Mouse (Mus musculus) T-cell, adult 2 months (primary cell): Measurements from ENCODE around the gene Atp13a2.

ENCODE experiments used
- DNase-seq: peaks from one replicate; pipeline ENCODE4 v3.0.0; 2022; ENCODE audit warnings: low spot score

The Atp13a2 gene

GRCm38 (mm10) chr4:140962207-140962909, 24.3 kb upstream of the Atp13a2 start:
- no peak for DNase-seq

- DNase-seq: no peak
Observed at GRCm38 (mm10) chr4:140962950-140963349, 23.7 kb upstream of the Atp13a2 start.

DNA sequence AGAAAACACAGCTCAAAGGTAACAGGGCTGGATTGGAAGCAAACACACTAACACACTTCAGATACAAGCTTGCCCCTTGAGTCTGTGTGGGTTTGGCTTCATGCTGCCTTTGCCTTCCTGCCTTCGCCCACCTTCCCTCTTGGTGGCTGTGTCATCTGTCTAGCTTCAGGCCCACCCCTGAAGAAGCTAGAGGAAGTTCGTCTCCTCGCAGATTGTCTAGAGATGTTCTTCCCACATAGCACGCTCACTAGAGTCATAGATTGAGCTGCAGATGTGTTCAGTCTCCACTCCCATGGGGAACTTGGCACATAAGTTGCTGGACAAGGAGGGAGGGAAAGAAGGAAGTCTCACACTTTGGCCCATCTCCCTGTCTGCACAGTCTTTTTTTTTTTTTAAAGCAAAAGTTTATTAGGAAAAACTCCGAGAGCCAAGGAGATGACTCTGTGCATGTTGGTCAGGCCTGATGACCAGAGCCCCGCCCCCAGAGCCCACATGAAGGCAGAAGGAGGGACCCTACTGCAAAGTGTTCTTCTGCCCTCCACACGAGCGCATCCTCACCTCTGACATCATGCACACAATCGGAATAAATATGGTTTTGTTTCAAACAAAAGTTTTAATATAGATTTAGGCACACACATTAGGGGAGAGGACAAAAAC, 22.6 kb upstream of the Atp13a2 start:
- no peak for DNase-seq

GRCm38 (mm10) chr4:140964620-140965019, 22.1 kb upstream of the Atp13a2 start:
- peak; percentile 70 for DNase-seq

DNA sequence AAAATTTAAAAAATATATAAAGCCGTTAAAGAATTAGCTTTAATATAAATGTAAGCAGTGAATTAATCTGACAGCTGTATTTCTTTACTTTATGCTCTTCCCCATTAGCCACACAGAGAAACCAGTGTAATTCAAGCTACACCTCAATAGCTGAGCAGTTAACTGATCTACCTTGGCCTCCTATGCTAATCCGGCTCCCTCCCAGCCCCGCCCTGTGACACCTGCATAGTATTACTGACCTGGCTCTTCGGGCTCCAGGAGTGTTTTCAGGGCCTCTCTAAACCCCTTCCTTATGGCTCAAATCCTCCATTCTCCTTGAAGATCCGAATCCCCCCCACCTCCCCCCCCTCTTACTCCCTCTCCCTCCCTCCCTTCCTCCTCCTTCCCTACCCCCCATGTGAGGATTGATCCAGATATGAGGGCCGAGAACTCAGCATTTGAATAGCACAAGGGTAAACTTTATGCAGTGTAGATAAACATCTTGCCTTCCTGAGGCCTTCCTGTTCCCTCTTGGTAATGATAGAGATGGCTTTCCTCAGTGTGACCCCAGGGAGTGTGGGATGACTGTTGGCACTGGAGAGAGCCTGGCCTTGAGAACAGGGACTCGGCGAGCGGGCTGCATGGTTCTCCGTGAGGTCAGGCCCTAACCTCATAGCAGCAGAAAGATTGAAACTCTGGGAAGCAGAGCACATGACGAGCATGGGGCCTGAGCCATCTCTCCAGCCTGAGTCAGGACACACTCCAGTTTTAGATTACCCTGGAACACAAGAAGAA, 19.1 kb upstream of the Atp13a2 start:
- DNase-seq: no peak

GRCm38 (mm10) chr4:140971691-140972090, 15.0 kb upstream of the Atp13a2 start:
- DNase-seq: no peak

DNA sequence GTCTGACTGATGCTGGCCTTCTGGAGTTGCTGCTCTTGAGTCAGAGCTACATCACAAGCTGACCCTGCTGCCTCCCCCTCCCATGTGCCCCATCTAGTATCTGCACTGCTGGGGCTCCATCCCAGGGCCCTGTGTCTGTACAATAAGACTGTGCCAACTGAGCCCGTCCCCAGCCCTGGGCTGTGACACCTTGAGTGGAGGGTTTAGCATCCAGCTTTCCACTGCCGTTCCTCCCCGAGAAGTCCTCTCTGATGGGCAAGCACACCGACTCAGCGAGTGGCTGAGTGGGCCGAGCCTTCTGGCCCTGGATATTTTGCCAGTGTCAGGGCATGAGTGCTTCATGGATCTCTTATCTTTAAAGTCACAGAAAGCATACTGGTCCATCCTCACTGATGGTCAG, 12.3 kb upstream of the Atp13a2 start:
- no peak for DNase-seq

- DNase-seq: no peak
Observed at GRCm38 (mm10) chr4:140975356-140975755, 11.3 kb upstream of the Atp13a2 start.

GRCm38 (mm10) chr4:140977278-140977677, 9.4 kb upstream of the Atp13a2 start:
- DNase-seq: no peak

DNA sequence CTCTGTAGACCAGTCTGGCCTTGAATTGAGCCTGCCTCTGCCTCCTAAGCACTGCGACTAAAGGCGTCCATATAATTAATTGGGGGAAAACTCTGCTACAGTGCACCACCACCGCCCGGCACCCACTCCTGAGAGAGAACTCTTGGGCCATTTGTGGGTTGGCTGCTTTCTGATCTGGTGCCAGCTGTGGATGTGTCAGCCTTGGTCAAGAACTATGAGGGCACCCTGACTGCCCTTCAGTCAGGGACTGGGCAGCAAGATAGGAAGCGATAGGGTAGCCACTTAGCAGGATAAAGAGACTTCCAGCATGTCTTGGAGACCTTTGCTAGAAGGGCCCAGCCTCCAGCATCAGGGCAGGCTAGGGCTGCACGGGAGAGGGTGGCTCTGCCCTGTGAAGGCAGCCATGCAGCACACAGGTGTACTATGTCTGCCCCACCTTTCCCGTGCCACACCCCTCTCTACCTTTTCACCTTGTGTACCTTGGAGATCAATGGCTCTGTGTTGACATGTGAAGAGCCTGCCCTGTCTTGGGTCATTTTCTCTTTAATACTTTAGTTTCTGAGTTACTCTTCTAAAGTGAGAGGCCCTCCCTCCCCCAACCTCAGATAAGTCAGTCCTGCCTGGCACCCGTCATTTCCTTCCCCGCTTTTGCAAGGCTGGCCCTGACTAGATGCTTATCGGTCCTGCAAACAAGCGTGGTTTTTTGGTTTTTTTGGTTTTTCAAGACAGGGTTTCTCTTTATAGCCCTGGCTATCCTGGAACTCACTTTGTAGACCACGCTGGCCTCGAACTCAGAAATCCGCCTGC, 8.6 kb upstream of the Atp13a2 start:
- no peak for DNase-seq

DNA sequence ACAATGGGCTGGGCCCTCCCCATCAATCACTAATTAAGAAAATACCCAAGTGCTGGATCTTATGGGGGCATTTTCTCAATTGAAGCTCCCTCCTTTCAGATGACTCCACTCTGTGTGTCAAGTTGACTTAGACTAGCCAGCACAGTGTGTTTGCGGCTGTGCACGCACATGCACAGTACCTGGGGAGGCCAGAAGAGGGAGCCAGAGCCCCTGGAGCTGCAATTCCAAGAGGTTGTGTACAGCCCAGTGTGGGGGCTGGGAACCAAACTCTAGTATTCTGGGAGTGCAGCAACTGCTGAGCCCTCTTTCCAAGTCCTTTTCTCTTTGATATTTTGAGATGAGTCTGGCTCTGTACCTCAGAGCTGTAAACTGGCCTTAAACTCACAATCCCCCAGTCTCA, 5.1 kb upstream of the Atp13a2 start:
- DNase-seq: no peak

- DNase-seq: no peak
Observed at GRCm38 (mm10) chr4:140982808-140983207, 3.9 kb upstream of the Atp13a2 start.

DNA sequence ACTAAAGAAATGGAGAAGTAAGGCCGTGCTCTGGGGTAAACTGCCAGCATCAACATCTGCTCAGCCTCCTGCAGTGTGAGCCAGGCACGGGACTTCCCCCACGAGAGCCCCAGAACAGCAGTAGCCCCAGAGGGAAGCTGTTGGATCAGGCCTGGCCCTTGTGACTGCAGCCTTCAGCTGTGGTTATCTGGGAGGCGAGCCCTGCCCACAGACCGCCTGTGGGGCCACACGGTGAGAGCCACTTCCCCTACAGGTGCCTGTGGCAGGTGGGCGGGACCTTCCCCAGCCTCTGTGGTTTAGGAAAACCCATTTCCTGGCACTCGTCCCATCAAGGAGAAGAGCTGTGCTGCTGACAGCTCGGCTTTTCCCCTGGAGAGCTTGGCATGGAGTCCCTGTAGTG, 3.2 kb upstream of the Atp13a2 start:
- DNase-seq: peak; percentile 63

DNA sequence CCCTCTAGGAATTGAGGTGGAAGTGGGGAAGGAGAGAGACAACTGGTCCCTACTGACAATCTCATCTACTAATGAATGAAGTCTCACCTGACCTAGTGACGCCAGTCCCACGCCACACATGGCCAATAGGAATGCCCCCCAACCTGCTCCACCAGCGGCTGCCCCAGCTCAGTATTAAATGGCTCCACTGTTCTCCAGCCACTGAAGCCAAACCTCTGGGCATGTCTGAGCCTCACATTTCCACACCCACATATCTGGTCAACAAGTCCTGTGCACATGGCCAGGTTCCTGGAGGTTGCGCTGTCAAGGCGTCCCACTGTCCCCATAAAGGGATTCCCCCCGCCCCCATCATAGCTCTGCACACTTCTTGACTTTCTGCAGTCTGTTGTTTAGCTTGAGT, 2.1 kb upstream of the Atp13a2 start:
- DNase-seq: no peak

DNA sequence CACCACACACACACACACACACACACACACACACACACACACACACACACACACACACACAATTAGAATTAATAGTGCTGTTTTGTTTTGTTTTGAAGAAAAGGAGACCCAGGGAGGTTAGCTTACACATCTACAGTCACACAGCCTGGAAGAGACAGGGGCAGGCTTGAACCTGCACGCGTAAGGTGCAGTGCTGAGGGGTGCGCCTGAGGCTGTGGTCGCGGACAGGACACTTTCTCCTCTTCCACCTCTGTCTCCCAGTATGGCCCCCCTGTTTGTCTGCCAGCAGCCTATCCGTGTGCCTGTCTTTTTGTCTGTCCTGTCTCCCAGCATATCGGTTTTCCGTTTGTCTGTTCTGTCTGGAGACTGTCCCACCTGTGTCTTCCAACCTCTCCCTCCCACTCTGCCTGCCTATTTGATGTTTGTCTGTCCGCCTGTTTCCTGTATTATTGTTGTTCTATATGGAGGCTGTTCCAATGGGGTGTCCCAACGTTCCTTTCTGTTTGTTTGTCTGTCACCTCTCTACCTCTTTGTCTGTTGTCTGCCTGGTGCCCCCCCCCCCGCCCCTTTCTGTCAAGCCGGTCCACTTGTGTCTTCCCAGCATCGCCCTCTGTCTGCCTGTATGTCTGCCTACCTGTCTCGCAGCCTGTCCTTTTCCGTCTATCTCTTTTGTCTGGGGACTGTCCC, 506 bp upstream of the Atp13a2 start:
- DNase-seq: no peak

- DNase-seq: peak; percentile 25
Observed at GRCm38 (mm10) chr4:140987476-140987875, 803 bp downstream of the Atp13a2 start.

- no peak for DNase-seq
Observed at GRCm38 (mm10) chr4:140988706-140989290, 2.1 kb downstream of the Atp13a2 start.

GRCm38 (mm10) chr4:140989447-140989846, 2.8 kb downstream of the Atp13a2 start:
- DNase-seq: peak; percentile 18

- DNase-seq: no peak
Observed at GRCm38 (mm10) chr4:140992215-140992614, 5.5 kb downstream of the Atp13a2 start.

- DNase-seq: no peak
Observed at GRCm38 (mm10) chr4:140993846-140994245, 7.2 kb downstream of the Atp13a2 start.

DNA sequence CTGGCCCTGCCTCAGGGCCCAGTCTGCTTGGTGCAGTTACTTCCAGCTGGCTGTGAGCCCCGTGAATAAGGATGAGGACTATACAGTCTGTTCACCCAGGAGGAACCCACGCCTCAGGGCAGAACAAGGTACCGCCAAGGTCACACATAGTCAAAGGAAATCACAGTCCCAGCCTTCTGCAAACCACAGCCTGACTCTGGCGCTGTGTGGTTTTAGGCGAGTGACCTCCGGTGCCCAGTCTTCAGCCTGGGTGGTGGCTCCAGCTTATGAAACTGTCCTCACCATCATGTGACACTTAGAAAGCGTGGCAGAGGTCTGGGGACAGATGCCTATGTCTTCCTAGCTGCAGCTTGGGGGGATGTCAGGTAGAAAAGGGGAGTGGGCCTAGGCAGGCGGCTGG, 9.1 kb downstream of the Atp13a2 start:
- DNase-seq: no peak
